Mouse (Mus musculus): ENCODE data around the gene Gprc5d.

DNA sequence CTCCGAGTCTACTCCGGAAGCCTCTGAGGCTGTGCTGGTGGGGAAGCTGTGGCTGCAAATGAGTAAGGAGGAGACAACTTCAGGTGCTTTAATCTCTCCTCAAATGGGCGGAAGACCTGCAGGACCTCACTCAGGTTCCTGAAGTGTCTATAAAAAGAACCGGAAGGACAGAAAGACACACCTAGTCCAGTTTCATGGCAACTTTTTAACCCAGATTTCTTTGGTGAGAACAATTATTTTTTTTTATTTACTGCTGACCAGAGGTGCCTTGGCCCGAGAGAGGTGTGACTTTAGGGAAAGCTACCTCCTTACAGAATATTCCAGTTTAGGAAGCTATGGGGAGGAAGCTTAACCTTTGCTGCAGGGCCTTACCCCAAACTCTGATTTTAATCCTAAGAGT is at the start of gene Gprc5d:
- no peak for TF ChIP-seq CTCF (IDR thresholded peaks at IDR 0.05)
- TF ChIP-seq EP300 (IDR thresholded peaks at IDR 0.05) = no peak
